8 mouse cellular contexts compared by ENCODE assay signal in genomic region chr4:34992866-34993638, GRCm38 (mm10).
DNase-seq lines count a peak whose midpoint lies in the region; ATAC-seq and TF ChIP-seq lines count a peak whose summit lies in the region.

No protein-coding gene starts in this region.

- DNase-seq in right cerebral cortex, adult 18-20 months = peak; percentile 6
- no peak for DNase-seq in right cerebral cortex, postnatal 36 days (ENCODE audit: low spot score in 2 of 2)
- DNase-seq in stomach, postnatal 0 days (ENCODE audit: low spot score) = no peak
- no peak for DNase-seq in cerebellum, adult 9-10 months
- no peak for DNase-seq in spleen, adult 18-20 months
- DNase-seq in left cerebral cortex, adult 11 months (ENCODE audit: low spot score) = no peak

- H3K27ac ChIP-seq in heart, embryonic 15.5 days = no peak overlapping the region
- H3K27ac ChIP-seq in limb, embryonic 12.5 days = 0 out of 2 replicates have a peak overlapping the region, but pooled peaks have one; percentile 23
- H3K27ac ChIP-seq in stomach, postnatal 0 days (replicated peaks) = no peak overlapping the region

- no peak for ATAC-seq in heart, embryonic 15.5 days (replicated peaks; ENCODE audit: insufficient number of reproducible peaks, insufficient read depth, low FRiP score, low read depth)
- ATAC-seq in limb, embryonic 12.5 days (ENCODE audit: insufficient number of reproducible peaks, insufficient read depth, low FRiP score, low TSS enrichment, low read depth) = 0 out of 2 replicates have a peak, but pooled peaks have one; percentile 41
- no peak; the same call in 1 of the 2 replicates for ATAC-seq in stomach, postnatal 0 days (ENCODE audit: low FRiP score, low TSS enrichment)

- whole genome bisulfite sequencing in heart, embryonic 15.5 days = 39% methylated on average over 22 of the region's 22 CpGs
- 30% methylated on average over 22 of the region's 22 CpGs for WGBS in limb, embryonic 12.5 days
- 32% methylated on average over 22 of the region's 22 CpGs for WGBS in stomach, postnatal 0 days

- no peak overlapping the region for H3K9ac ChIP-seq in heart, embryonic 15.5 days
- H3K9ac ChIP-seq in limb, embryonic 12.5 days (replicated peaks) = 0 out of 2 replicates have a peak overlapping the region, but pooled peaks have one; percentile 0
- H3K9ac ChIP-seq in stomach, postnatal 0 days (ENCODE audit: low read length) = no peak overlapping the region; the same call in 1 of the 2 replicates

- no peak overlapping the region for H3K4me3 ChIP-seq in heart, embryonic 15.5 days
- H3K4me3 ChIP-seq in limb, embryonic 12.5 days (replicated peaks) = 0 out of 2 replicates have a peak overlapping the region, but pooled peaks have one; percentile 13
- 0 out of 2 replicates have a peak overlapping the region, but pooled peaks have one; percentile 1 for H3K4me3 ChIP-seq in stomach, postnatal 0 days (ENCODE audit: low read depth, low read length)

- H3K9me3 ChIP-seq in heart, embryonic 15.5 days (replicated peaks) = no peaks in the 10 kb centered on the region
- H3K9me3 ChIP-seq in limb, embryonic 12.5 days = no peaks in the 10 kb centered on the region
- H3K9me3 ChIP-seq in stomach, postnatal 0 days (ENCODE audit: control insufficient read depth, low read length) = no peaks in the 10 kb centered on the region

- TF ChIP-seq CTCF in stomach, postnatal 0 days (IDR thresholded peaks at IDR 0.05; ENCODE audit: low read depth) = no peak

- TF ChIP-seq EP300 in stomach, postnatal 0 days (optimal IDR thresholded peaks at IDR 0.05) = no peak

- H3K4me1 ChIP-seq in heart, embryonic 15.5 days (replicated peaks) = peaks cover 14% of the 10 kb centered on the region
- H3K4me1 ChIP-seq in limb, embryonic 12.5 days (replicated peaks) = peaks cover 19% of the 10 kb centered on the region
- H3K4me1 ChIP-seq in stomach, postnatal 0 days (replicated peaks; ENCODE audit: control insufficient read depth, insufficient read depth) = peaks cover 7% of the 10 kb centered on the region; the same call in 1 of the 2 replicates

- H3K36me3 ChIP-seq in heart, embryonic 15.5 days = no peaks in the 10 kb centered on the region
- H3K36me3 ChIP-seq in limb, embryonic 12.5 days = no peaks in the 10 kb centered on the region
- no peaks in the 10 kb centered on the region for H3K36me3 ChIP-seq in stomach, postnatal 0 days (ENCODE audit: control insufficient read depth, insufficient read depth, low read length)

- H3K4me2 ChIP-seq in heart, embryonic 15.5 days = peak overlapping the region; percentile 33; the same call in 1 of the 2 replicates
- H3K4me2 ChIP-seq in limb, embryonic 12.5 days = peak overlapping the region; percentile 47
- H3K4me2 ChIP-seq in stomach, postnatal 0 days (replicated peaks; ENCODE audit: low read depth) = 0 out of 2 replicates have a peak overlapping the region, but pooled peaks have one; percentile 3

- 0 out of 2 replicates have a peak, but pooled peaks cover 9% of the 10 kb centered on the region for H3K27me3 ChIP-seq in heart, embryonic 15.5 days
- no peaks in the 10 kb centered on the region; the same call in 1 of the 2 replicates for H3K27me3 ChIP-seq in limb, embryonic 12.5 days
- no peaks in the 10 kb centered on the region for H3K27me3 ChIP-seq in stomach, postnatal 0 days (ENCODE audit: control insufficient read depth, insufficient read depth, low read length)
